Mouse (Mus musculus) embryonic facial prominence, embryonic 10.5 days (tissue): ENCODE measurements around the gene Dcun1d2. TPM values are rescaled to one million over a fixed set of nuclear protein-coding genes. Genes with fewer than 3 reads are reported as not detected.
A peak's percentile ranks its signal among the peaks of the same experiment; 100 is the strongest.
"Not testable (repeated sequence)": the region's sequence is repeated elsewhere in the genome, so short reads cannot be mapped to it uniquely, and the experiment has no call there.

ENCODE experiments used
- DNase-seq: peaks from one replicate; pipeline ENCODE4 v3.0.0-alpha.2; 2017; ENCODE audit warnings: low spot score
- H3K27ac ChIP-seq: fragments of 300-500 bp; sonication (generic); replicated peaks from 2 replicates; pipeline ENCODE4 v1.5.1; 2016; ENCODE audit warnings: mild to moderate bottlenecking
- H3K27me3 ChIP-seq: fragments of 300-500 bp; sonication (generic); replicated peaks from 2 replicates; pipeline ENCODE4 v1.6.1; 2016; ENCODE audit warnings: low read depth, mild to moderate bottlenecking; ENCODE audit not compliant: poor library complexity, severe bottlenecking
- H3K36me3 ChIP-seq: fragments of 300-500 bp; sonication (generic); replicated peaks from 2 replicates; pipeline ENCODE4 v1.6.1; 2016; ENCODE audit warnings: mild to moderate bottlenecking, moderate library complexity
- H3K4me1 ChIP-seq: fragments of 300-500 bp; sonication (generic); 2 replicates; pipeline ENCODE4 v1.6.1; 2016
- H3K4me3 ChIP-seq: fragments of 300-500 bp; sonication (generic); 2 replicates; pipeline ENCODE4 v1.5.1; 2016; ENCODE audit warnings: mild to moderate bottlenecking, moderate library complexity
- H3K9me3 ChIP-seq: fragments of 300-500 bp; sonication (generic); 2 replicates; pipeline ENCODE4 v1.6.1; 2016; ENCODE audit warnings: mild to moderate bottlenecking
- WGBS: fragments of 180-500 bp; shearing (Covaris S2); methylation state at CpG from one replicate; pipeline ENCODE4 v1.1.7; 2016; 5-methylcytosine and 5-hydroxymethylcytosine counted together
- polyA plus RNA-seq: library from polyadenylated mRNA; unstranded; fragments of >200 nt; fragmentation: Nextera tagmentation; extraction: Ambion mirVana; gene quantifications from 2 replicates; pipeline ENCODE4 v1.2.1, GENCODE M21; 2016

Gene Dcun1d2
- polyA plus RNA-seq: 22.5 and 23.7 TPM in 2 replicates

GRCm38 (mm10) chr8:13287692-13288623 is at the start of gene Dcun1d2, which contains the start of gene Tmco3:
Dcun1d2 (minus strand) TSS chr8:13288131.
Tmco3 (plus strand) TSS chr8:13288190.
- peaks cover 21% of the 10 kb centered on the region for H3K4me1 ChIP-seq
- H3K4me3 ChIP-seq: peak within 1 kb of the TSS; percentile 88
- under 1% methylated on average over 79 of the region's 79 CpGs for WGBS
- H3K27me3 ChIP-seq: no peaks in the 10 kb centered on the region
- DNase-seq: peak; percentile 94
- H3K36me3 ChIP-seq: peaks cover 14% of the 10 kb centered on the region
- peak within 1 kb of the TSS; percentile 95 for H3K27ac ChIP-seq
- H3K9me3 ChIP-seq: no peaks in the 10 kb centered on the region

DNA sequence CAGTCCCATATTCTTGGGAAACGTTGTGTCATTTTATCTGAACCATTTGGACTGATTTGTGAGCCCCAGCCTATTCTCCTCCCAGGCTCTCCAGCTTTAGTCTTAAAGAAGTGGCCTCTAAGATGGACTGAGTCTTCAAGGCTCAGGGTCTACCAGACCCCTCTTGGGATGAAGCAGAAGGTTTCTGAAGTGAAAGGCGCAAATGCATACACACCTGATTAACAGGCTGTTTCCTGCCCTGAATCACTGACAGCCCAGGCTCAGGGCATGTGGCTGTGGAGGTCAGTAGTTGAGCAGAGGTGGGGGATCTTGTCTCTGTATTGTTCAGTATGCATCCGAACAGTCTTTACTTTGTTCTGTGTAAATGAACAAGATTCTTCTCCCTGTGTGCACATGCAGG is 49.7 kb upstream of the Dcun1d2 start:
- peaks cover 26% of the 10 kb centered on the region for H3K4me1 ChIP-seq
- H3K4me3 ChIP-seq: peak overlapping the region; percentile 97
- no peak for DNase-seq
- H3K27ac ChIP-seq: peak overlapping the region; percentile 97
- H3K9me3 ChIP-seq: no peaks in the 10 kb centered on the region
- 82% methylated on average over 3 of the region's 3 CpGs for WGBS
- H3K36me3 ChIP-seq: peaks cover 26% of the 10 kb centered on the region
- H3K27me3 ChIP-seq: no peaks in the 10 kb centered on the region

GRCm38 (mm10) chr8:13337245-13337644 is 49.3 kb upstream of the Dcun1d2 start:
- H3K27me3 ChIP-seq, H3K4me3 ChIP-seq, H3K9me3 ChIP-seq, DNase-seq, H3K27ac ChIP-seq: not testable (repeated sequence)
- Histone ChIP-seq H3K36me3 (peaks cover 22% of the 10 kb centered on the region), H3K4me1 (peaks cover 26% of the 10 kb centered on the region)
- WGBS: 90% methylated on average over 6 of the region's 6 CpGs

GRCm38 (mm10) chr8:13334671-13335070 is 46.7 kb upstream of the Dcun1d2 start:
- Histone ChIP-seq H3K27ac (no peak overlapping the region), H3K4me1 (peaks cover 13% of the 10 kb centered on the region), H3K9me3 (no peaks in the 10 kb centered on the region), H3K36me3 (no peaks in the 10 kb centered on the region), H3K4me3 (no peak overlapping the region), H3K27me3 (no peaks in the 10 kb centered on the region)
- no peak for DNase-seq
- WGBS: 42% methylated on average over 1 of the region's 1 CpGs

- Histone ChIP-seq H3K27ac (no peak overlapping the region), H3K4me3 (no peak overlapping the region), H3K27me3 (no peaks in the 10 kb centered on the region), H3K4me1 (peaks cover 3% of the 10 kb centered on the region; the same call in 1 of the 2 replicates), H3K9me3 (no peaks in the 10 kb centered on the region), H3K36me3 (peaks cover 8% of the 10 kb centered on the region)
- 35% methylated on average over 5 of the region's 5 CpGs for WGBS
- peak; percentile 49 for DNase-seq
These were observed 38.7 kb upstream of the Dcun1d2 start for GRCm38 (mm10) chr8:13326598-13326997.

DNA sequence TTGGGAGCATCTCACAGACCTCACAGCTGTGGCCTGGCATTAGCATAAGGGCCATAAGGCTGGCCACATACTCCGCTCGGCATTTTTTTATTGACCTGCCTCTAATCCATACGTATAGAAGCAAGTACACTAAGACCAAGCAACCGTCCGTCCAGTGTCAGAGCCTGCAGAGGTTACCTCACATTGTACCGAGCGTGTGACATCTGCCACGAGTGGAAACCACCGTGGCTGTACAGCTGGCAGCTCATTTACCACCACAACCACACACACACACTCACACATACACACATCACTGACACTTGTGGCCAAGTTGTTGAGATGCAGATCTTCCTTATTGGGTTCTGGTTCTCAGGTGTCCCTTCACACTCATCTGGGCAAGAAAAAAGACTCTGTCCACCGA is 28.7 kb upstream of the Dcun1d2 start:
- Histone ChIP-seq H3K36me3 (peaks cover 56% of the 10 kb centered on the region), H3K4me1 (peaks cover 4% of the 10 kb centered on the region), H3K4me3 (no peak overlapping the region), H3K27ac (no peak overlapping the region), H3K9me3 (no peaks in the 10 kb centered on the region), H3K27me3 (no peaks in the 10 kb centered on the region)
- no peak for DNase-seq
- WGBS: 92% methylated on average over 10 of the region's 10 CpGs

DNA sequence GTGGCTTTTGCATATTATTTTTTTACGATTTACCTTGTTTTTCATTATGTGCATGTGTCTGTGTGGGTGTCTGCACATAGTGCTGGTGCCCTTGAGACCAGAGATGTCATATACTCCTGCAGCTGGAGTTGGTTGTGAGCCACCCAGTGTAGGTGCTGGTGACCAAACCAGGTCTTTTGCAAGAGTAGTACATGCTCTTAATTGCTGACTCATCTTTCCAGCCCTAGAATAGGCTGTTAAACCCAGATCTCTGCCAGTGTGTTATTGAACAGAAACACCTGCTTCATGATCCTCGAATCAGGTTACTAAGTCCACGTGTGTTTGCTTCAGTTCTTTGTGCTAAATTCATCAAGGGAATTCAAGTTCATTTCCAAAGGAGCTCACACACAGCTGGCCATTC is 27.0 kb upstream of the Dcun1d2 start:
- Histone ChIP-seq H3K9me3 (no peaks in the 10 kb centered on the region), H3K27ac (no peak overlapping the region), H3K4me1 (peaks cover 4% of the 10 kb centered on the region), H3K27me3 (no peaks in the 10 kb centered on the region), H3K36me3 (peaks cover 64% of the 10 kb centered on the region), H3K4me3 (no peak overlapping the region)
- DNase-seq: no peak
- WGBS: 87% methylated on average over 3 of the region's 3 CpGs

DNA sequence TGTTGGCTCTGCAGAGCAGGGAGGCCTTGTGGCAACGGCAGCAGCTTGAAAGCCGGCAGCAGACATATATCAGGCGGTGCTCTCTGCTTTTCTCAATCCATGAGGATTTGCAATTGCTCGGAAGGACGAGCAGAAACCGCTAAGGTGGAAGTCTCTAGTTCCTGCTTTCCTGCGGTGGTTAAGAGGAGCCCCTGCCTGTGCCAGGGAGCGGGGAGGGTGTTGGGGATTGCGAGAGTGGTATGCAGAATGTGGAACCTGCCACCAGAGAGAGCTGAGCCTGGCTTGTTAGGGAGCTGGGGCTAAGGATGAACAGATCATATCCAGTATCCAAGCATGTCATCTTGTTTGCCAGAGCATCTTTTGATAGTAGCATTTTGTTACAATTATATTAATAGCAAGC is 19.0 kb upstream of the Dcun1d2 start:
- no peaks in the 10 kb centered on the region for H3K4me1 ChIP-seq
- no peaks in the 10 kb centered on the region for H3K9me3 ChIP-seq
- DNase-seq: no peak
- H3K36me3 ChIP-seq: peaks cover 74% of the 10 kb centered on the region
- no peaks in the 10 kb centered on the region for H3K27me3 ChIP-seq
- H3K4me3 ChIP-seq: no peak overlapping the region
- H3K27ac ChIP-seq: no peak overlapping the region
- 89% methylated on average over 9 of the region's 9 CpGs for WGBS

GRCm38 (mm10) chr8:13306309-13306909 is 18.5 kb upstream of the Dcun1d2 start:
- 87% methylated on average over 7 of the region's 7 CpGs for WGBS
- no peak overlapping the region for H3K4me3 ChIP-seq
- no peak overlapping the region for H3K27ac ChIP-seq
- H3K27me3 ChIP-seq: no peaks in the 10 kb centered on the region
- no peaks in the 10 kb centered on the region for H3K4me1 ChIP-seq
- no peak for DNase-seq
- peaks cover 77% of the 10 kb centered on the region for H3K36me3 ChIP-seq
- H3K9me3 ChIP-seq: no peaks in the 10 kb centered on the region

GRCm38 (mm10) chr8:13305884-13306283 is 18.0 kb upstream of the Dcun1d2 start:
- Histone ChIP-seq H3K27me3 (no peaks in the 10 kb centered on the region), H3K36me3 (peaks cover 77% of the 10 kb centered on the region)
- 96% methylated on average over 4 of the region's 4 CpGs for whole genome bisulfite sequencing

DNA sequence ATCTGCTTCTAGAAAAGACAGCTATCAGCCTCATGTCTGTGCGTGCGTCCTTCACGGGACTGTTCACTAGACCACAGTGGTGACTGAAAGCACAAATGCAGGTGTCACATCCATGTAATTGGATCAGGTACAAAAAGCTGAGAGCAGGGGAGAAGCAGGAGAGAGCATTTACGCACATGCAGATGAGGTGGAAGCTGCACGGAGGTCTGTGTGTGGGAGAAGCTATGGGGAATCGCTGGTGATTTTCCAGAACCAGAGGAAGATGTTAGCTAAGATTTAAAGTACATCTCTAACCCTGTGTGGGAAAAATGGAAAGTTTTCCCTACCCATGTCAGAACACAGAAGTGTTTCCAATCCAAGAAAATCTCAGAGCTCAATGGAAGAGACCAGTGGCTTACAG is 17.5 kb upstream of the Dcun1d2 start:
- no peaks in the 10 kb centered on the region for H3K9me3 ChIP-seq
- H3K36me3 ChIP-seq: peaks cover 77% of the 10 kb centered on the region
- H3K4me1 ChIP-seq: no peaks in the 10 kb centered on the region
- no peak overlapping the region for H3K4me3 ChIP-seq
- H3K27ac ChIP-seq: no peak overlapping the region
- WGBS: 95% methylated on average over 6 of the region's 6 CpGs
- H3K27me3 ChIP-seq: no peaks in the 10 kb centered on the region
- DNase-seq: no peak

More at GRCm38 (mm10) chr8:13305884-13306283, 18.0 kb upstream of the Dcun1d2 start:
- H3K9me3 ChIP-seq: no peaks in the 10 kb centered on the region
- no peak overlapping the region for H3K27ac ChIP-seq
- no peaks in the 10 kb centered on the region for H3K4me1 ChIP-seq
- H3K4me3 ChIP-seq: no peak overlapping the region
- DNase-seq: no peak

GRCm38 (mm10) chr8:13301036-13301435 is 13.1 kb upstream of the Dcun1d2 start:
- WGBS: 96% methylated on average over 7 of the region's 7 CpGs
- no peak for DNase-seq
- Histone ChIP-seq H3K27ac (no peak overlapping the region), H3K27me3 (no peaks in the 10 kb centered on the region), H3K36me3 (peaks cover 94% of the 10 kb centered on the region), H3K4me3 (no peak overlapping the region), H3K4me1 (no peaks in the 10 kb centered on the region), H3K9me3 (peaks cover 6% of the 10 kb centered on the region)

DNA sequence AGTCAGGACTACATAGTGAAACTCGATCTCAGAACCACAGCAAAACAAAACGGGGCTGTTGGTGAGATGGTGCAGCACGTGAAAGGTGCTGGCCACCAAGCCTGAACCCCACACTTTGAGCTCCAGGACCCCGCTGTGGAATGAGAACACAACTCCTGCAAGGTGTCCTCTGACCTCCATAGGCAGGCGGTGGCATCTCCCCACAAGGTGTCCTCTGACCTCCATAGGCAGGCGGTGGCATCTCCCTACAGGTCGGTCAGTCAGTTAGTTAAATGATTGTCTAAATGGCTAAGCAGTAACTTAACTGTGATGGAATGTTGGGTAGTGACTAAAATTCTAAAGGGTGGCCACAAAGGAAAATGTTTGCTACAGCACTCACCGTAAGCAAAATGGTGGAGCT is 11.6 kb upstream of the Dcun1d2 start:
- Histone ChIP-seq H3K36me3 (peaks cover 96% of the 10 kb centered on the region), H3K9me3 (peaks cover 6% of the 10 kb centered on the region), H3K4me3 (no peak overlapping the region), H3K27ac (no peak overlapping the region), H3K27me3 (no peaks in the 10 kb centered on the region), H3K4me1 (no peaks in the 10 kb centered on the region)
- 95% methylated on average over 8 of the region's 8 CpGs for WGBS
- no peak for DNase-seq
